Mouse (Mus musculus) colon, adult 2 months (tissue): Measurements from ENCODE around the gene Aoc3. TPM values are rescaled to one million over a fixed set of nuclear protein-coding genes. Genes with fewer than 3 reads are reported as not detected.

ENCODE experiments used
- polyA plus RNA-seq: library from polyadenylated mRNA; depleted of rRNA; stranded (reverse); fragments of >200 nt; gene quantifications from 2 replicates; pipeline ENCODE4 v1.2.3, GENCODE M21; 2012; rRNA removed

Gene Aoc3
- 22.5 and 22.8 TPM in 2 replicates for polyA plus RNA-seq

DNA sequence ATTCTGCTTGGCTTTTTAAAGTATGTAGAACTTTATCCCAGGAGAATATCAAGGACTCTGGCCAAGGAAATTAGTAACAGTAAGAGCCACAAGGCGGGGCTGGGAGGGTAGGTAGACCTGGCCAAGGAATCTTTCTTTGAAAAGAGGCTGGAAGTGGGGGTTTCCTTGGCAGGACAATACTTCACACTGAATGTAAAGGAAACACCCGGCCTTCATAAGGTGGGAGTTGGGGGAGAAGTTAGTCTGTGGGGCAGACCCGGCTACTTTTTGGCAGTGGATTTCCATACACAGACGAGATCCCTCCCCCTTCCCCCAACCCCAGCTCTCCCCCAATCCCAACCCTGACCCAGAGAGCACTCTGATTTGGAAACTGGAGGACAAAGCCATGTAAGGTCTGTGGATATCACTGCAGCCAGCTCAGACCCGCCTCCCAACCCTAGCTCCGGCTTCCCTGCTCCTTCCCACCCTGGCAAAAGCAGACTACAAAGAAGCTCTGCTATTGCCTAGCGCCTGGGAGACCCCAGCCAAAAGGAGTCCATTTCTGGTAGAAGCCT lies at the start of gene Aoc3:
Aoc3 (plus strand) TSS at position 235 of the 554 bp plus-strand sequence.

DNA sequence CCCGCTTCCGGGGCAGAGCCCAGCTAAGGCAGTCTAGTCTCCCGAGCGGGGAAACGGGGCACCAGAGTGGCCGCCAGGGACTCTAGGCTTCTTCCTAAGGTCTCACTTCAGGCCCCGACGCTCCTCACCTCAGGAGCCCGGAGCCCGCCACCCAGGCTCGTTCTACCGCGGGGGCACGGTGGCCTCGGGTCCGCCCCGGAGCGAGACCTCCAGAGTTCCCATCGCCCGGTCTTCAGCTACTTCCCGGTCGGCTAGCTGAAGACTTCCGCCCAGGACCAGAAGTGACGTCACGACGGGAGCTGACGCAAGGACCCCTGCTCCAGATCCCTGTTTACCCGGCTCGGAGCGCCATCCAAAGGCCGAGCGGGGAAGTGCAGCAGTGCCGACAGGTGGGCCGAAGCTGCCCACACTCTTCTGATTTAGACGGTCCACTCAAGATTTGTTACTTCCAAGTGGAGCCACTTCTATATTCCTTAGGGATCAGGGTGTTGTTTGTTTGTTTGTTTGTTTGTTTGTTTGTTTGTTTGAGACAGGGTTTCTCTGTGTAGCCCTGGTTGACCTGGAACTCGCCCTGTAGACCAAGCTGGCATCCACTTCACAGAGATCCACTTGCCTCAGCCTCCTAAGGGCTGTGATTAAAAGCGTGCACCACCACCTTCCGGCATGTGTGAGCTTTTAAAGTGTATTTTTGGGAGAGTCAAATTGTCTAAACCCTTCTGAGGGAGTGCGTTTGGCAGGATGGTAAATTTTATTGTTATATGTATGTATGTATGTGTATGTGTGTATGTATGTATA lies 28.2 kb upstream of the Aoc3 start, which contains the start of gene Becn1:
Becn1 (minus strand) TSS at position 283 of the 795 bp plus-strand sequence.

DNA sequence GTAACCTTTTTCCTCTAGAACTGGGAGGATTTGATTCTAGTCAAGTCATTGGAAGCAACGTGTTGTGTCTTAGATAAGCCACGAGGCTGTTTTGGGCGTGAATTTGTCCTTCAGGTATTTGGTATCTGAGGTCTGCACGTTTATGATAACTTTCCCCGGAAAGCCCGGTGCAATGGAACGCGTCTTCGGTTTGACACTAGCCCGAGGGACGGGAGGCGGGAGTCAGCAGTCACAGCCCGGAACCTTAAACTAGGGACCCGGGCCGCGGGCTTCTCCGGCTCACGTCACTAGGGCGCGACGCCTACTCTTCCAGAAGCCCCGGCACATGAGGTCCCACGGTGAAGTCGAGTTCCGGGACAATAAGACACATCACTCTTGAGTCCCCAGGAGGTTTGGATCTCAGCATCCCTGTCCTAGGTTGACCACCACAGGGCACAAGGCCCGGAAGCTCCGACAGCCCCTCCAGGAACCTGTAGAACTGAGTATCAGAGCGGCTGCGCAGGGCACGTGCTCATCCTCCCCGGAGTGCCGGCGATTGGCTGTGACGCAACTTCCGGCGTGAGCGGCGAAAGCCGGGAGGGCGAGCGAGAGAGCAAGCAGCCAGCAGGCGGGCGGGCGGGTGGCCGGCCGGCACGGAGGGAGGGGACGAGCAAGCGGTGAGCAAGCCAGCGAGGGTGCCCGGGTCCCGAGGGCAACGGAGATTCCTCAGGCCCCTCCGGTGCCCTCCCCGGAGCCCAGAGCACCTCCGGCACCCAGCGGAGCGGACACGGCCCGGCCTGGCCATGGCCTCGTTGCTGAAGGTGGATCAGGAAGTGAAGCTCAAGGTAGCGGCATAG lies 14.5 kb upstream of the Aoc3 start, which contains the start of gene Psme3:
Psme3 (plus strand) TSS at position 549 of the 836 bp plus-strand sequence.

DNA sequence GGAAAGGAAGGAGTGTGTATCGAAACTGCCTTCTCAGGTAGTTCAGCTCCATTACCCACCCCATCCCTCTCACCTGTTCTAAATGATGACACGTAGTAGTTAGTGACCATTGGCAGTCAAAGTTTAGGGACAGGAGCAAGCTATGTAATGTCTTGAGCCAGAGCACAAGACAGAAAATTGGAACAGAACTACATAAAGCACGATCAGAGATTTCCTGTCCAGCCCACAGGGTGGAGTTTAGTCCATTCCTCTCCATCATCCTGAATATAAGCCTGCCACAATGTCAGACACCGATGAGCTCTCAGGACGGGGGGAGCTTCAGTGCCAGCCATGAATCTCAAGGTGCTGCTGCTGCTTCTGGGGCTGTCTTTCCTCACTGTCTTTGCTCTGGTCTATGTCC lies 5.6 kb upstream of the Aoc3 start, which contains the start of gene Aoc2:
Aoc2 (plus strand) TSS at position 301 of the 400 bp plus-strand sequence.

DNA sequence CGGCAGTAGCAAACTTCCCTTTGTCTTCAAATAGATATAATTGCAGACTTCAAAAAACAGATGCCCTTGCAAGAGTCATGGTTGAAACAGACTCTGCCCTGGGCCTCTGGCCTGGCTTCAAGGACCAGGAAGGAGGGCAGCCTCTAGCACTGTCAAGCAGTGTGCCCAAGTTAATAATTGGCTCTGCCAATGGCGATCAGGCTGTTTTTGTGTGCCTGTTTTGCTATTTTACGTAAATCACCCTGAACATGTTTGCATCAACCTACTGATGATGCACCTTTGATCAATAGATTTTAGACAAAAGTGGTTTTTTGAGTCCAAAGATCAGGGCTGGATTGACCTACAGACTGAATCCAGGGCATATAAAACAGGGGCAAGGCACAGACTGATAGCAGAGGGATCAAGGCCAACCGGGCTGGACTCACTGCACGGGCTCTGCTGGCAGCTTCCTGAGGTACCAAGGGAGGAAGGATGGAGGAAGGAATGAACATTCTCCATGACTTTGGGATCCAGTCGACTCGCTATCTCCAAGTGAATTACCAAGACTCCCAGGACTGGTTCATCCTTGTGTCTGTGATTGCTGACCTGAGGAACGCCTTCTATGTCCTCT lies 37.0 kb downstream of the Aoc3 start, which contains the start of gene G6pc:
G6pc (plus strand) TSS at position 236 of the 610 bp plus-strand sequence.

Other genes with a start within 250 kb of the Aoc3 start
- 47.4 and 55.8 TPM in 2 replicates for gene Coasy, start 248.0 kb upstream of the Aoc3 start, polyA plus RNA-seq
- gene Mlx, start 243.3 kb upstream of the Aoc3 start, polyA plus RNA-seq, result 80.5 and 109 TPM in 2 replicates
- gene Psmc3ip, start 235.2 kb upstream of the Aoc3 start, polyA plus RNA-seq, result 1.1 and 1.2 TPM in 2 replicates
- gene Retreg3, start 210.7 kb upstream of the Aoc3 start, polyA plus RNA-seq, result 67.8 and 73.7 TPM in 2 replicates
- 12.8 and 14.3 TPM in 2 replicates for gene Tubg1, start 210.7 kb upstream of the Aoc3 start, polyA plus RNA-seq
- 3.8 and 4.6 TPM in 2 replicates for gene Tubg2, start 174.7 kb upstream of the Aoc3 start, polyA plus RNA-seq
- 8.2 and 8.3 TPM in 2 replicates for gene Cntnap1, start 160.1 kb upstream of the Aoc3 start, polyA plus RNA-seq
- gene Plekhh3, start 159.3 kb upstream of the Aoc3 start, polyA plus RNA-seq, result 47.1 and 53.0 TPM in 2 replicates
- 8.8 and 15.4 TPM in 2 replicates for gene Ccr10, start 155.2 kb upstream of the Aoc3 start, polyA plus RNA-seq
- 32.4 and 34.9 TPM in 2 replicates for gene Ezh1, start 104.1 kb upstream of the Aoc3 start, polyA plus RNA-seq
- gene Ramp2, start 84.6 kb upstream of the Aoc3 start, polyA plus RNA-seq, result 35.2 and 41.7 TPM in 2 replicates
- 115 and 129 TPM in 2 replicates for gene Vps25, start 76.9 kb upstream of the Aoc3 start, polyA plus RNA-seq
- 22.2 and 23.9 TPM in 2 replicates for gene Wnk4, start 70.0 kb upstream of the Aoc3 start, polyA plus RNA-seq
- gene Cntd1, start 51.6 kb upstream of the Aoc3 start, polyA plus RNA-seq, result 0.54 and 0.91 TPM in 2 replicates
- 727 and 839 TPM in 2 replicates for gene Coa3, start 51.5 kb upstream of the Aoc3 start, polyA plus RNA-seq
- gene Becn1, start 28.3 kb upstream of the Aoc3 start, polyA plus RNA-seq, result 101 and 135 TPM in 2 replicates
- gene Psme3, start 14.4 kb upstream of the Aoc3 start, polyA plus RNA-seq, result 31.2 and 34.3 TPM in 2 replicates
- 5.0 and 5.5 TPM in 2 replicates for gene Aoc2, start 5.5 kb upstream of the Aoc3 start, polyA plus RNA-seq
- not detected in 2 replicates for gene G6pc, start 37.0 kb downstream of the Aoc3 start, polyA plus RNA-seq
- gene Aarsd1, start 87.0 kb downstream of the Aoc3 start, polyA plus RNA-seq, result 15.9 and 18.9 TPM in 2 replicates
- 0.09 and 0.55 TPM in 2 replicates for gene Gm27029, start 94.2 kb downstream of the Aoc3 start, polyA plus RNA-seq
- 25.0 and 27.2 TPM in 2 replicates for gene Rundc1, start 94.5 kb downstream of the Aoc3 start, polyA plus RNA-seq
- 4.5 TPM in 2 replicates for gene Ptges3l, start 94.7 kb downstream of the Aoc3 start, polyA plus RNA-seq
- 403 and 499 TPM in 2 replicates for gene Rpl27, start 111.7 kb downstream of the Aoc3 start, polyA plus RNA-seq
- 30.8 and 40.3 TPM in 2 replicates for gene Ifi35, start 117.8 kb downstream of the Aoc3 start, polyA plus RNA-seq
- 9.7 and 11.0 TPM in 2 replicates for gene Rnd2, start 134.4 kb downstream of the Aoc3 start, polyA plus RNA-seq
- 121 and 128 TPM in 2 replicates for gene Vat1, start 135.6 kb downstream of the Aoc3 start, polyA plus RNA-seq
- gene Brca1, start 221.3 kb downstream of the Aoc3 start, polyA plus RNA-seq, result 0.79 and 0.83 TPM in 2 replicates
- 121 and 137 TPM in 2 replicates for gene Nbr1, start 221.5 kb downstream of the Aoc3 start, polyA plus RNA-seq